Mouse (Mus musculus) cortical plate, adult 2 months (tissue): ENCODE data around the gene Prdx2.

Experiments
- CTCF ChIP-seq: fragments of 200-500 bp; IDR thresholded peaks from 2 replicates; pipeline ENCODE4 v1.5.1; 2011; ENCODE audit warnings: mild to moderate bottlenecking, control low read depth, low read length; ENCODE audit not compliant: insufficient read depth; ENCODE audit errors: extremely low read depth
- POLR2A ChIP-seq: fragments of 200-500 bp; IDR thresholded peaks from 2 replicates; pipeline ENCODE4 v1.6.1; 2011; ENCODE audit warnings: mild to moderate bottlenecking, low read length, control low read depth; ENCODE audit not compliant: insufficient read depth; ENCODE audit errors: extremely low read depth

- TF ChIP-seq CTCF (peak; percentile 66), POLR2A (no peak)
Observed at GRCm38 (mm10) chr8:84989810-84990209, 20.4 kb downstream of the Prdx2 start.
